Mouse (Mus musculus) spleen, adult 2 months (tissue): ENCODE results near the gene Mas1.

Source experiments
- CTCF ChIP-seq: fragments of 200-500 bp; IDR thresholded peaks from 2 replicates; pipeline ENCODE4 v1.5.1; 2011; ENCODE audit warnings: mild to moderate bottlenecking, inconsistent platforms; ENCODE audit not compliant: insufficient read depth, insufficient read length, insufficient replicate concordance; ENCODE audit errors: extremely low read depth
- POLR2A ChIP-seq: fragments of 200-500 bp; IDR thresholded peaks from 2 replicates; pipeline ENCODE4 v1.6.1; 2011; ENCODE audit warnings: low read depth, low read length, inconsistent platforms

- TF ChIP-seq CTCF (no peak), POLR2A (no peak)
These were observed 7.8 kb upstream of the Mas1 start, which contains the start of gene Mrgprh for GRCm38 (mm10) chr17:12875734-12876133.
